Mouse (Mus musculus) G1E (cell line): ENCODE measurements around the gene Gabarapl2.

Experiments used
- CTCF ChIP-seq: IDR thresholded peaks from 2 replicates; pipeline ENCODE4 v1.5.1; 2012; ENCODE audit warnings: low read depth, low read length, inconsistent platforms, mixed read lengths
- GATA1 ChIP-seq: IDR thresholded peaks from 2 replicates; pipeline ENCODE4 v1.6.1; 2012; ENCODE audit warnings: borderline replicate concordance, low read length, inconsistent platforms, mixed read lengths
- GATA2 ChIP-seq: IDR thresholded peaks from 2 replicates; pipeline ENCODE4 v1.6.1; 2012; ENCODE audit warnings: low read depth, low read length, inconsistent platforms, borderline replicate concordance
- TAL1 ChIP-seq: conservative IDR thresholded peaks from 2 replicates; pipeline ENCODE4 v1.6.1; 2012; ENCODE audit warnings: low read depth, low read length, inconsistent platforms, mixed read lengths

- TF ChIP-seq CTCF: no peak
- TF ChIP-seq GATA1: no peak
- no peak for TF ChIP-seq GATA2
- no peak for TF ChIP-seq TAL1
Measured at GRCm38 (mm10) chr8:111954844-111955594, 14.5 kb downstream of the Gabarapl2 start.
